ENCODE assay signal across 28 mouse cellular contexts in genomic region chr6:42717973-42718372, GRCm38 (mm10). TPM values are rescaled to one million over a fixed set of nuclear protein-coding genes. Genes with fewer than 3 reads are reported as not detected.
"Had no signal": no experiment of that assay in that cellular context is flagged by ENCODE, and none has a peak within 500 bp of the region (broad histone marks: within the 10 kb centered on the region; RNA-seq: fewer than 3 reads in every experiment).

No protein-coding gene starts in this region.

- ATAC-seq: midbrain, embryonic 15.5 days had no signal

- H3K4me1 ChIP-seq: midbrain, embryonic 15.5 days; neural tube, embryonic 13.5 days; stomach, embryonic 15.5 days had no signal

- H3K36me3 ChIP-seq: midbrain, embryonic 12.5 days; midbrain, embryonic 15.5 days; neural tube, embryonic 13.5 days; stomach, embryonic 15.5 days had no signal

- H3K4me3 ChIP-seq: left cerebral cortex, adult 2 months; midbrain, embryonic 12.5 days; midbrain, embryonic 15.5 days; neural tube, embryonic 13.5 days; stomach, embryonic 15.5 days had no signal

- H3K27ac ChIP-seq: kidney, postnatal 0 days; left cerebral cortex, adult 2 months; liver, embryonic 14.5 days; macrophage; midbrain, embryonic 12.5 days; midbrain, embryonic 15.5 days; neural tube, embryonic 13.5 days; stomach, embryonic 15.5 days had no signal

- H3K27me3 ChIP-seq: midbrain, embryonic 12.5 days; midbrain, embryonic 15.5 days; neural tube, embryonic 13.5 days; stomach, embryonic 15.5 days had no signal

- H3K9ac ChIP-seq: liver, embryonic 14.5 days; midbrain, embryonic 12.5 days; midbrain, embryonic 15.5 days; neural tube, embryonic 13.5 days; stomach, embryonic 15.5 days had no signal

- H3K9me3 ChIP-seq: midbrain, embryonic 12.5 days; midbrain, embryonic 15.5 days; neural tube, embryonic 13.5 days; stomach, embryonic 15.5 days had no signal

- DNase-seq: kidney, adult 2 months; kidney, postnatal 36 days; layer of hippocampus, postnatal 36 days; lung, adult 2 months; right cerebral cortex, adult 18-20 months; right cerebral cortex, postnatal 14 days; spleen, adult 18-20 months; thymus, postnatal 25 days had no signal

- H3K4me2 ChIP-seq: liver, embryonic 11.5 days; midbrain, embryonic 12.5 days; midbrain, embryonic 15.5 days; neural tube, embryonic 13.5 days; stomach, embryonic 15.5 days had no signal

RNA-seq across cellular contexts. Expression of gene Olfr453, which starts 21.2 kb away (rescaled TPM):
- total RNA-seq: layer of hippocampus, adult 8-10 months; layer of hippocampus, postnatal 10 days; layer of hippocampus, postnatal 36 days; left cerebral cortex, adult 2 months; left cerebral cortex, postnatal 10 days; left cerebral cortex, postnatal 36 days; megakaryocyte, adult 5-6 weeks had no signal
- polyA plus RNA-seq: kidney, adult 2 months; kidney, embryonic 14.5 days; kidney, postnatal 0 days; limb, embryonic 11.5 days; limb, embryonic 14.5 days; liver, embryonic 11.5 days; liver, embryonic 14.5 days; lung, adult 2 months; lung, embryonic 16.5 days; macrophage; midbrain, embryonic 12.5 days; midbrain, embryonic 15.5 days; neural tube, embryonic 13.5 days; stomach, embryonic 15.5 days; thymus, postnatal 0 days had no signal

RNA-seq across cellular contexts. Expression of gene Olfr38, which starts 38.2 kb away (rescaled TPM):
- total RNA-seq: layer of hippocampus, adult 8-10 months; layer of hippocampus, postnatal 10 days; layer of hippocampus, postnatal 36 days; left cerebral cortex, adult 2 months; left cerebral cortex, postnatal 10 days; left cerebral cortex, postnatal 36 days; megakaryocyte, adult 5-6 weeks; neutrophil, adult 5-6 weeks had no signal
- polyA plus RNA-seq: kidney, adult 2 months; kidney, embryonic 14.5 days; kidney, postnatal 0 days; limb, embryonic 11.5 days; limb, embryonic 14.5 days; liver, embryonic 11.5 days; liver, embryonic 14.5 days; lung, adult 2 months; lung, embryonic 16.5 days; macrophage; midbrain, embryonic 12.5 days; midbrain, embryonic 15.5 days; neural tube, embryonic 13.5 days; stomach, embryonic 15.5 days; thymus, postnatal 0 days had no signal
